Mouse (Mus musculus) forebrain, embryonic 14.5 days (tissue): ENCODE measurements around the gene Cbr4. TPM values are rescaled to one million over a fixed set of nuclear protein-coding genes. Genes with fewer than 3 reads are reported as not detected.

Experiments
- ATAC-seq: fragments of 200-750 bp; cut with Nextera tagmentation; 2 replicates; pipeline ENCODE4 v1.8.0; 2017; ENCODE audit warnings: mild to moderate bottlenecking, moderate library complexity
- DNase-seq: peaks from one replicate; pipeline ENCODE4 v3.0.0-alpha.2; 2015; ENCODE audit warnings: low spot score
- H3K27ac ChIP-seq: fragments of 300-500 bp; sonication (generic); 2 replicates; pipeline ENCODE4 v1.5.1; 2014; ENCODE audit warnings: low read depth, mild to moderate bottlenecking, control low read depth, low read length, moderate library complexity
- H3K27me3 ChIP-seq: fragments of 300-500 bp; sonication (generic); replicated peaks from 2 replicates; pipeline ENCODE4 v1.6.1; 2014; ENCODE audit warnings: low read length, control low read depth, mixed read lengths; ENCODE audit not compliant: control insufficient read depth, insufficient read depth
- H3K36me3 ChIP-seq: fragments of 300-500 bp; sonication (generic); 2 replicates; pipeline ENCODE4 v1.6.1; 2014; ENCODE audit warnings: low read length, control low read depth; ENCODE audit not compliant: control insufficient read depth, insufficient read depth
- H3K4me1 ChIP-seq: fragments of 300-500 bp; sonication (generic); 2 replicates; pipeline ENCODE4 v1.6.1; 2014; ENCODE audit warnings: antibody characterized with exemption, low read length, control low read depth; ENCODE audit not compliant: control insufficient read depth, insufficient read depth
- H3K4me2 ChIP-seq: fragments of 300-500 bp; sonication (generic); 2 replicates; pipeline ENCODE4 v1.6.1; 2014; ENCODE audit warnings: mild to moderate bottlenecking, control low read depth, low read length
- H3K4me3 ChIP-seq: fragments of 300-500 bp; sonication (generic); 2 replicates; pipeline ENCODE4 v1.5.1; 2014; ENCODE audit warnings: low read depth, low read length, control low read depth
- H3K9ac ChIP-seq: fragments of 300-500 bp; sonication (generic); 2 replicates; pipeline ENCODE4 v1.6.1; 2014; ENCODE audit warnings: mild to moderate bottlenecking, low read length, control low read depth, moderate library complexity
- H3K9me3 ChIP-seq: fragments of 300-500 bp; sonication (generic); replicated peaks from 2 replicates; pipeline ENCODE4 v1.6.1; 2016; ENCODE audit warnings: low read length, control low read depth, mixed read lengths; ENCODE audit not compliant: control insufficient read depth
- WGBS: fragments of 180-500 bp; shearing (Covaris S2); extraction: QIAGEN DNeasy Blood & Tissue Kit; methylation state at CpG from one replicate; pipeline ENCODE4 v1.1.7; 2014; 5-methylcytosine and 5-hydroxymethylcytosine counted together
- polyA plus RNA-seq: library from polyadenylated mRNA; unstranded; fragments of >200 nt; fragmentation: Nextera tagmentation; extraction: Ambion mirVana; gene quantifications from 2 replicates; pipeline ENCODE4 v1.2.1, GENCODE M21; 2014

The Cbr4 gene
- polyA plus RNA-seq: 29.5 and 32.8 TPM in 2 replicates

DNA sequence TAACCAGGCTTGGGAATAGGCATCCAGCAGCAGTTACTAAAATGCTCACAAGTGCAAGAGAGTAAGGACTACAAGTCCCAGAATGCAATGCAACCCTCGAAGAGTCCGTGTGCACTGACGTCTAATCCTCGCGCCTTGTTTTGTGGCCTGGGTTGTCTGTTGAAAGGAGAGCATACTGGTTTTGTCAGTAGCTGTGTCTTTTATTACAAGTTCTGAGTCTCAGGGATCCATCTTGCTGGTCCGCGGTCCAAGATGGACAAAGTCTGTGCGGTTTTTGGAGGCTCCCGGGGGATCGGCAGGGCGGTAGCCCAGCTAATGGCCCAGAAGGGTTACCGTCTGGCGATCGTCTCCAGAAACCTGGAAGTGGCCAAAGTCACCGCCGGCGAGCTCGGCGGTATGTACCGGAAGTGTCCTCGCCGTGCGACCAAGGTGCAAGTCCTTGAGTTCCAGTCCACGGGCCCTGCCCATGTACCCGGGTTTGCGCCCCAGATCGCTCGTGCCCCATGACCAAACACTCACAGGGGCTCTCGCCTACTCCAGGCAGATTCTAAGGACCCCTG, at the start of gene Cbr4:
Gene Cbr4 (plus strand): TSS at position 138 of the 560 bp plus-strand sequence.
- 2% methylated on average over 29 of the region's 29 CpGs for WGBS
- DNase-seq (peak; percentile 99), ATAC-seq (peak; percentile 96)
- no peaks in the 10 kb centered on the region for H3K36me3 ChIP-seq
- no peaks in the 10 kb centered on the region for H3K27me3 ChIP-seq
- H3K4me3 ChIP-seq: peak within 1 kb of the TSS; percentile 72
- peak within 1 kb of the TSS; percentile 91 for H3K9ac ChIP-seq
- H3K9me3 ChIP-seq: no peaks in the 10 kb centered on the region
- peak within 1 kb of the TSS; percentile 91 for H3K27ac ChIP-seq
- H3K4me2 ChIP-seq: peak within 1 kb of the TSS; percentile 90
- peaks cover 6% of the 10 kb centered on the region; the same call in 1 of the 2 replicates for H3K4me1 ChIP-seq

DNA sequence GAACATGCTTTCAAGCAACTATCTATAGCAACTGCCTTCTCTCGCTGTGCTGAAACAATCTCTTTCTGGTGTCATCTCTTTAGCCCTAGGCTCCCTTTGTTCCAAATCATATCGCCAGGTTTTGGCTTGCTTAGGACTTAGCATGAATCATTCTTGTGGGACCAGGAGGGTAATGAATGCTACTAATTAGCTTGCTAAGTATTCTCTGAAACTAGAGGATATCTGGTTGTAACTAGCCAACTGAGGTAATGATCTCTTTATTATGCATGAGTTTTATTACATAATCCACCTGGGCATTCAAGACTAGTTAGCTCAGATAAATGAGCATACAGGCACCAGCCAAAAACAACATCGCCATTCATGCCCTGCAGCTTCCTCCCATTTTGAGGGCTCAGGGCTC, 44.5 kb upstream of the Cbr4 start:
- Histone ChIP-seq H3K4me2 (no peak overlapping the region), H3K9me3 (no peaks in the 10 kb centered on the region), H3K9ac (no peak overlapping the region), H3K27me3 (no peaks in the 10 kb centered on the region), H3K36me3 (no peaks in the 10 kb centered on the region), H3K4me1 (peaks cover 7% of the 10 kb centered on the region; the same call in 1 of the 2 replicates), H3K27ac (no peak overlapping the region), H3K4me3 (no peak overlapping the region)
- 57% methylated on average over 3 of the region's 3 CpGs for WGBS
- DNase-seq (no peak), ATAC-seq (no peak)

DNA sequence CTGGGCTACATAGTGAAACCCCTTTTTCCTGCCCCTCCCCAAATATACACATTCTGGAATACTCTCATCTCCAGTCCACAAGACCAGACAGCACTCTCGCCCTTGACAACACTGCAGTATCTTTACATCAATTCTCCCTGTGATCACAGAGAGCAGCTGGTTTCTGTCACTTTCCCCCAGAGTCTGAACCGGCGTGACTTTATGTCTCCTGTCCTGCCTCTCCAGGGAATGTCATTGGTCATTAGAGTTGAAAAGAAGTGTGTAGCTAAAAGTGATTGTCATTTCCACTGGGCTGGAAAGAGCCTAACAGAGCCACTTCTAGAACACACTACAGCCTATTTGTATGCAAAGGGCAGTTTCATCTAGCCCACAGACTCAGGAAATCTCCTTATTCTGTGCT, 43.2 kb upstream of the Cbr4 start:
- Histone ChIP-seq H3K4me3 (no peak overlapping the region), H3K9me3 (no peaks in the 10 kb centered on the region), H3K9ac (no peak overlapping the region), H3K4me1 (peaks cover 7% of the 10 kb centered on the region; the same call in 1 of the 2 replicates), H3K27me3 (no peaks in the 10 kb centered on the region), H3K27ac (no peak overlapping the region), H3K4me2 (no peak overlapping the region), H3K36me3 (no peaks in the 10 kb centered on the region)
- WGBS: 59% methylated on average over 3 of the region's 3 CpGs
- DNase-seq: no peak
- no peak for ATAC-seq

DNA sequence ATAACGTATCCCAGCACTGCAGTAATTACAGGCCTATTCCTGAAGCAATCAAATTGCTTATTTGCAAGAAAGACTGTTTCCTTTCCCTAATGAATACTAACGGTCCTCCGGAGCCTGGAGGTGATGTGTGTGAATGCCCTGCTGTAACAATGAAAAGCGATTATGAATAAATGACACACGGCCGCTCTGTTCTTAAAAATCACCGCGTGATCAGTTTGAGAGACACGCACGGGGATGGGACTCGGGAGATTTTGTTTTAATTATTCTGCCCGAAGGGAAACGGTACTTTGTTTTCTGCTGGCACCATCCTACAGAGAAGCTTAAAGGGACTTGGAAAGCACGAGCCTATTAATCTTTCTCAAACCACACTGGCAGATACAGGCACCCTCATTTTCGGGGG, 41.2 kb upstream of the Cbr4 start:
- peak overlapping the region; percentile 49 for H3K27ac ChIP-seq
- ATAC-seq: peak; percentile 76
- H3K4me3 ChIP-seq: peak overlapping the region; percentile 1; the same call in 1 of the 2 replicates
- H3K4me2 ChIP-seq: peak overlapping the region; percentile 42
- H3K36me3 ChIP-seq: no peaks in the 10 kb centered on the region
- H3K9ac ChIP-seq: peak overlapping the region; percentile 22; the same call in 1 of the 2 replicates
- H3K27me3 ChIP-seq: no peaks in the 10 kb centered on the region
- DNase-seq: peak; percentile 74
- peaks cover 7% of the 10 kb centered on the region; the same call in 1 of the 2 replicates for H3K4me1 ChIP-seq
- 3% methylated on average over 15 of the region's 15 CpGs for WGBS
- H3K9me3 ChIP-seq: no peaks in the 10 kb centered on the region

DNA sequence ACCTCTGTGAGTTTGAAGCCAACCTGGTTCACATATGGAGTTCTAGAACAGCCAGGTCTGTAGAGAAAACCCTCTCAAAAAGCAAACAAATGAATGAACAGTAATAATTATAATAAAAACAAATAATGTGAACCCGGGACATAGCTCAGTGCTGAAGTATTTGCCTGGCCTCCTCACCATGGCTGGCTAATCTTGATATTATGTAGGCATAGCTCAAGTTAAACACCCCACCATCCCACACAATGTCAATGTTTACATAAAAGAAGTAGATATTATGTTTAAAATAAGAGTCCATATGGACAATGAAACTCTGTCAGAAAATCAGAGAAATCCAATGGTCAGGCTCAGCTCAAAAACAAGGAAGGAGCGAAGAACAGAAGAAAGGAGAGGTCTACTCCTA, 39.4 kb upstream of the Cbr4 start:
- no peaks in the 10 kb centered on the region for H3K36me3 ChIP-seq
- no peak for ATAC-seq
- 66% methylated on average over 2 of the region's 2 CpGs for WGBS
- no peak overlapping the region for H3K4me3 ChIP-seq
- H3K9me3 ChIP-seq: no peaks in the 10 kb centered on the region
- H3K27ac ChIP-seq: no peak overlapping the region
- H3K9ac ChIP-seq: no peak overlapping the region
- H3K4me1 ChIP-seq: peaks cover 7% of the 10 kb centered on the region; the same call in 1 of the 2 replicates
- H3K4me2 ChIP-seq: no peak overlapping the region
- DNase-seq: no peak
- H3K27me3 ChIP-seq: no peaks in the 10 kb centered on the region

DNA sequence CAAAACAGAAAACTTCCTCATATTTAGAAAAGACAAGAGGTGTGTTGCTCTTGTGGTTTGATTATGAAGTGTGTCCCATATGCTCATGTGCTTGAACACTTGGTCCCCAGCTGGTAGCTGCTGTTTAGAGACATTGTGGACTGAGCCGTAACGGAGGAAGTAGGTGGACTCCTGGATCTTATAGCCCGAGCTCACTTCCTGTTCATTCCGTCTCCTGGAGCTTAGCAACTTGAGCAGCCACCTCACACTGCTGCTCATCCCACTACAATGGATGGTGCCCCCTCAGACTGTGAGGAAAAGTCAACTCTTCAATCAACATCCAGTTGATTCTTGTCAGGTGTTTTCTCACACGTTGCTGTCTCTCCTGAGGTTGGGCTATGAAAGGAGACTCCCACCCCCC, 38.7 kb upstream of the Cbr4 start:
- ATAC-seq: no peak
- Histone ChIP-seq H3K4me1 (peaks cover 7% of the 10 kb centered on the region; the same call in 1 of the 2 replicates), H3K36me3 (no peaks in the 10 kb centered on the region), H3K4me3 (no peak overlapping the region), H3K9me3 (no peaks in the 10 kb centered on the region), H3K27ac (no peak overlapping the region), H3K4me2 (no peak overlapping the region), H3K27me3 (no peaks in the 10 kb centered on the region), H3K9ac (no peak overlapping the region)
- WGBS: 82% methylated on average over 5 of the region's 5 CpGs
- no peak for DNase-seq

DNA sequence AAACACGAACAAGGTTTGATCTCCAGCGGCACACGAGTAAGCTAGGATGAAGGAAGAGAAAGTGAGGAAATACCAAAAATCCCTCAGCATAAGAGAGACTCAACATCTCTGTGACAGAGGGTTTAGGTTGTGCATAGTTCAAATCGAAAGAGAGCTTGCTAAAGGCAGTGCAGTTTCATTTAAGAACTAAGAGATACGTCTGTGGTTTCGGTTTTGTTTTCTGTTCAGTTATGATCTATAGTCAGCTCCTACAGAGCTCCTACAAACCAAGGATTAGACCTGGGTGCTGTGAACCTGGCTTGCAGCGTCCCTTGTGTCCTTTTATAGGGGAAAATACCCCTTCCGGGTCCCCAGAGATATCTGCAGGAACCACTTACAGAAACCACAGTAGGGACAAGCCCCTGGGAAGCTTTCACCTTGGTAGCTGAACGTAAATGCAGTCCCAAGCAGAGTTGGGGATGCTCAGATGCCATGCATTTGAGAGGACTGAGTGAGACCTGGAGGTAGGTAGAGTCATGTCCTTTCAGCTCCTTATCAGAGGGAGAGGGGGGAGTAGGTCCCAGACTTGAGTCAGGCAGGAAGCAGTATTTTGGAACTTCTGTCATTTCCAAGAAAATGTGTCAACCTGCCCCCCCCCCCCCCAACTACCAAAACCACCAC, 36.5 kb upstream of the Cbr4 start:
- no peak for ATAC-seq
- Histone ChIP-seq H3K4me1 (peaks cover 2% of the 10 kb centered on the region; the same call in 1 of the 2 replicates), H3K9ac (no peak overlapping the region), H3K27me3 (no peaks in the 10 kb centered on the region), H3K36me3 (no peaks in the 10 kb centered on the region), H3K4me2 (no peak overlapping the region), H3K4me3 (no peak overlapping the region), H3K9me3 (no peaks in the 10 kb centered on the region), H3K27ac (no peak overlapping the region)
- DNase-seq: no peak
- WGBS: 93% methylated on average over 9 of the region's 9 CpGs

DNA sequence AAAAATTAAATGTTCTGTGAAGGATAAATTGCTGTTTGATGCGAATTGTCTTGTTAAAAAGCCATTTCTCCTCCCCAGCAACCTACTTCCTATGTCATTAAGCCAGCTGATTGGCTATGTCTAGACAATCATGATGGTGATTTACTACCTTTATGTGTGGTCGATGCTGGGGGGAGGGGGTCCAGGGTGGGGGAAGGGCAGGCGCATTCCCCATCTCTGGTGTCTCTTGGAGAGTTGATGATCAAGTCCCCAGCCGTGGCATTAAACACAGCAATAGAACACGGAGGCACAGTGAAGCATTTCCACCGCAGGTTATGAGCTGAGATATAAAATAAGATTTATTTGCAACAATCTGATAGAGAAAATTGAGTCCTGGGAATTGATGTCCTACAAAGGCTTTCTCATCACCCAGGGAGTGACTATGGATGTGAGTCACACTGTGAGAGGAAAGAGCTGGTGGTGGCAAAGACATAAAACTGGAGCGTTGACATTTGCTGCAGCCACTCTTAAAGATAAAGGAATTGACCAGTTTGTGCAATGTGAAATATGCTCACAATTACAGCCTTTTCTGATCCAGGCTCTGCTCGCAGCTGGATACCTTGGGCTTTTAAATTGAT, 35.7 kb upstream of the Cbr4 start:
- H3K9ac ChIP-seq: no peak overlapping the region
- no peaks in the 10 kb centered on the region for H3K27me3 ChIP-seq
- DNase-seq: no peak
- no peaks in the 10 kb centered on the region for H3K9me3 ChIP-seq
- 87% methylated on average over 8 of the region's 8 CpGs for WGBS
- H3K36me3 ChIP-seq: no peaks in the 10 kb centered on the region
- no peak overlapping the region for H3K27ac ChIP-seq
- ATAC-seq: no peak
- H3K4me1 ChIP-seq: no peaks in the 10 kb centered on the region
- no peak overlapping the region for H3K4me2 ChIP-seq
- no peak overlapping the region for H3K4me3 ChIP-seq

DNA sequence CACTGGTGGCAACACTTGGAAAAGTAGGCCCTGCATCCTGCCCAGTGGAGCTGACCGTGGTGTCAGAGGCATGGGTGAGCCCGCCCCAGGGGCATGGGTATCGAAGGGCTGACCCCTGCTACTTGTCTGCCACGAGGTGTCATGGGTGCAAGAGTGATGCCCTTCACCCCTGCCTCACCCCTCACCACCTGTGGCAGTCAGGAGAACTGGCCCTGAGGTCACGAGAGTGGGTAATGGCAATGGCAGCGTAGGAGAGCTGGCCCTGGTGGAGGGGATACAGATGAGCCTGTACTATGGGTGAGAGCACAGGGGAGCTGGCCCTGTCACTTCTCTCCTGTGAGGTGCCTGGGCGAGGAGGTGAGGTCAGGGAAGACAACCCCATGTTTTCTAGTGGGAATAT, 27.8 kb upstream of the Cbr4 start:
- H3K36me3 ChIP-seq: no peaks in the 10 kb centered on the region
- H3K4me2 ChIP-seq: no peak overlapping the region
- WGBS: 81% methylated on average over 7 of the region's 7 CpGs
- H3K4me3 ChIP-seq: no peak overlapping the region
- ATAC-seq: no peak
- no peaks in the 10 kb centered on the region for H3K27me3 ChIP-seq
- DNase-seq: no peak
- no peak overlapping the region for H3K27ac ChIP-seq
- H3K9me3 ChIP-seq: no peaks in the 10 kb centered on the region
- no peaks in the 10 kb centered on the region for H3K4me1 ChIP-seq
- H3K9ac ChIP-seq: no peak overlapping the region
